Mouse (Mus musculus) heart, embryonic 14.5 days (tissue): Measurements from ENCODE around the gene Tm9sf1. TPM values are rescaled to one million over a fixed set of nuclear protein-coding genes. Genes with fewer than 3 reads are reported as not detected.
A peak's percentile ranks its signal among the peaks of the same experiment; 100 is the strongest.

ENCODE experiments used
- ATAC-seq: fragments of 200-750 bp; cut with Nextera tagmentation; 2 replicates; pipeline ENCODE4 v1.8.0; 2017; ENCODE audit warnings: low read depth, moderate TSS enrichment; ENCODE audit not compliant: insufficient number of reproducible peaks, insufficient read depth, low FRiP score
- H3K27ac ChIP-seq, 2 experiments: fragments of 200-500 bp in 1 of 2; fragments of 300-500 bp in 1 of 2; sonication (generic) in 1 of 2; replicated peaks in 1 of 2; 2 replicates each; pipeline ENCODE4 v1.5.1; 2012 to 2014; ENCODE audit warnings: low read depth in 2 of 2, low read length in 2 of 2, control low read depth in 1 of 2, mild to moderate bottlenecking in 1 of 2, mixed read lengths in 1 of 2; ENCODE audit not compliant: control insufficient read depth in 1 of 2, insufficient read depth in 1 of 2
- H3K27me3 ChIP-seq: fragments of 300-500 bp; sonication (generic); 2 replicates; pipeline ENCODE4 v1.6.1; 2014; ENCODE audit warnings: mild to moderate bottlenecking, low read length, control low read depth; ENCODE audit not compliant: control insufficient read depth, insufficient read depth
- H3K36me3 ChIP-seq: fragments of 300-500 bp; sonication (generic); 2 replicates; pipeline ENCODE4 v1.6.1; 2014; ENCODE audit warnings: mild to moderate bottlenecking, control low read depth, low read length, mixed read lengths; ENCODE audit not compliant: control insufficient read depth, insufficient read depth
- H3K4me1 ChIP-seq, 2 experiments: fragments of 200-500 bp in 1 of 2; fragments of 300-500 bp in 1 of 2; sonication (generic) in 1 of 2; 2 replicates each; pipeline ENCODE4 v1.6.1; 2012 to 2014; ENCODE audit warnings: low read length in 2 of 2, control low read depth in 1 of 2, mixed read lengths in 1 of 2; ENCODE audit not compliant: control insufficient read depth in 2 of 2, insufficient read depth in 2 of 2
- H3K4me2 ChIP-seq: fragments of 300-500 bp; sonication (generic); 2 replicates; pipeline ENCODE4 v1.6.1; 2014; ENCODE audit warnings: mild to moderate bottlenecking, low read length
- H3K4me3 ChIP-seq, 2 experiments: fragments of 200-500 bp in 1 of 2; fragments of 300-500 bp in 1 of 2; sonication (generic) in 1 of 2; 2 replicates each; pipeline ENCODE4 v1.5.1; 2012 to 2014; ENCODE audit warnings: low read length in 2 of 2, mild to moderate bottlenecking in 2 of 2, control low read depth in 1 of 2, low read depth in 1 of 2, moderate library complexity in 1 of 2; ENCODE audit not compliant: control insufficient read depth in 1 of 2, insufficient read depth in 1 of 2
- H3K9ac ChIP-seq: fragments of 300-500 bp; sonication (generic); 2 replicates; pipeline ENCODE4 v1.6.1; 2014; ENCODE audit warnings: mild to moderate bottlenecking, low read length
- H3K9me3 ChIP-seq: fragments of 300-500 bp; sonication (generic); 2 replicates; pipeline ENCODE4 v1.6.1; 2016; ENCODE audit warnings: low read length, control low read depth; ENCODE audit not compliant: control insufficient read depth
- WGBS: fragments of 180-500 bp; shearing (Covaris S2); extraction: QIAGEN DNeasy Blood & Tissue Kit; methylation state at CpG from one replicate; pipeline ENCODE4 v1.1.7; 2014; 5-methylcytosine and 5-hydroxymethylcytosine counted together
- polyA plus RNA-seq: library from polyadenylated mRNA; unstranded; fragments of >200 nt; fragmentation: Nextera tagmentation; extraction: Ambion mirVana; gene quantifications from 2 replicates; pipeline ENCODE4 v1.2.1, GENCODE M21; 2014

The Tm9sf1 gene
- polyA plus RNA-seq, 1 experiment from 2014 or later, result 86.6 TPM

DNA sequence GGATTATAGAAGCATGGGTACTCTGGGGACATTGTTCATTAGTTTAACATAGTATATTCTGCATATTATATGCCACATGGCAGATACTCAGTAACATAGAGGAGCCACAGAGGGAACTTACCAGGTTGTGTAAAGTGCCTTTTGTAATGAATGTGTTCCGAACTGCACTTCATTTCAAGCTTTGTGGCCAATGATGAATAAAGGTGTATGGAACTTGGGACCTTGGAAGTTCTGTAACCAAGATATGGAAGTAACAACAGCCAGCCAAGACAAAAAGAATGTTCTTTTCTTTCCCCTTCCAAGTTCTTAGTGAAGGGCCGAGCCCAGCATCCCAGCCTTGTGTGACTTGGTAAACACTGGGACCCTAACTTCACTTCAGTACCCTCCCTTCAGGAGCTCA, 6.3 kb upstream of the Tm9sf1 start, which contains the start of gene Tssk4:
TSS of gene Tssk4 (plus strand) at position 301 of the 400 bp plus-strand sequence.
- peaks cover 2 to 5% of the 10 kb centered on the region in 2 experiments; a peak in 3 of 4 replicates for H3K4me1 ChIP-seq
- WGBS, result 95% methylated on average over 2 of the region's 2 CpGs
- H3K4me3 ChIP-seq, result no peak within 1 kb of the TSS
- no peaks in the 10 kb centered on the region for H3K9me3 ChIP-seq
- H3K9ac ChIP-seq, result no peak within 1 kb of the TSS
- H3K27me3 ChIP-seq, result no peaks in the 10 kb centered on the region
- H3K27ac ChIP-seq, result no peak within 1 kb of the TSS
- H3K4me2 ChIP-seq, result no peak within 1 kb of the TSS
- ATAC-seq, result no peak
- peaks cover 19% of the 10 kb centered on the region for H3K36me3 ChIP-seq

DNA sequence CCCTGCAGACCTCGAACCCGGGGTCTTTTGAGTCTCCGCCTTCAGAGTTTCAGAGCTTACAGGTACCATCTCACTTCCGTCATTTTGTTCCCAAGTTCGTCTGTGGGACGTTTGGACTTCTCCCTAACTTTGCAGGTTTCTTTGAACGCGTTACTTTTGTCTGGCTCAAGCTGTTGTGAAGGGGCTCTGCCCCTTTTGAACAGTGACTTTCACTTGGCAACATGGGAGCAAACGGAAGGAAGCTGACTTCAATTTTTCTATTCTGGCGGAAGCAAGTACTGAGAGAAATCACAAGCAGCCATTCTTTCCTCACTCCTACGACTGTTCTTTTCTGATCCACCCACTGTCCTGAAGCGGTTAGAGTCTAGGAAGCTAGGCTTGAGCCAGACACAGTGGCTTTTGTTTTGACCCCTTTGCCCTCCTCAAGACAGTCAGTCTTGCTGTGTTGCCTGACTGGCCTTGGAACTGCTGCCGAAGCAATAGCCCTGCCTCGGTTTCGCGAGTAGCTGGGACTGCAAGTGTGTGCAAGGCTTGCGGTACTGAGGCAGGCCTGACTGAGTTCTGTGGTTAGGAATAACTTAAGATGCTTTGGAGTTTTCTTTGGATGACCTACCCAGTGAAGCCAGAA, 769 bp upstream of the Tm9sf1 start:
- Histone ChIP-seq H3K4me3 (peak overlapping the region; percentile 61 to 70), H3K9me3 (no peaks in the 10 kb centered on the region), H3K27me3 (no peaks in the 10 kb centered on the region), H3K9ac (peak overlapping the region; percentile 81), H3K27ac (peak overlapping the region; percentile 76 to 94), H3K4me2 (peak overlapping the region; percentile 80), H3K36me3 (peaks cover 45% of the 10 kb centered on the region), H3K4me1 (peaks cover 11 to 19% of the 10 kb centered on the region in 2 experiments)
- no peak for ATAC-seq
- 20% methylated on average over 17 of the region's 17 CpGs for WGBS

DNA sequence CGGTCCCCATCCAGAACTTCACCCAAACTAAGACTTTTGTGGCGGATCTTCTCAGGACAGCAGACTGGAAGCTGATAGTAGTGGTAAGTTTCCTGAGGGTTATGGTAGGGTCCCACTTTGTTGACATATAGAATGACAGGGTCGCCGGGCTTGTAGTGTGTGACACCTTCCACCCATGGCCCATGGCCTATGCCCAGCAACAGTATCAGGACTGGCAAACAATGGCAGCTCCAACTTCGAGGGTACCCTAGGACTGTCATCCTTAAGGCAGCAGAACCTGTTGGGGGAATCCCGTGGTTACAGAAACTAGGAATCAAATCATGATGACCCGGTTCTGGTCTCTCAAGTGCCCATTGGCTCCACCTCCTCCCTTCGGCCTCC, 937 bp downstream of the Tm9sf1 start:
- H3K4me1 ChIP-seq, result peaks cover 11 to 19% of the 10 kb centered on the region in 2 experiments
- peak overlapping the region; percentile 61 to 70 for H3K4me3 ChIP-seq
- H3K36me3 ChIP-seq, result peaks cover 61% of the 10 kb centered on the region
- peak; percentile 25; the same call in 1 of the 2 replicates for ATAC-seq
- H3K9ac ChIP-seq, result peak overlapping the region; percentile 81
- 21% methylated on average over 8 of the region's 8 CpGs for WGBS
- H3K9me3 ChIP-seq, result no peaks in the 10 kb centered on the region
- peak overlapping the region; percentile 78 to 94 for H3K27ac ChIP-seq
- H3K27me3 ChIP-seq, result no peaks in the 10 kb centered on the region
- peak overlapping the region; percentile 80 for H3K4me2 ChIP-seq

GRCm38 (mm10) chr14:55641291-55641690, 2.3 kb downstream of the Tm9sf1 start:
- 92% methylated on average over 13 of the region's 13 CpGs for WGBS
- H3K9ac ChIP-seq, result no peak overlapping the region
- H3K27ac ChIP-seq, result no peak overlapping the region
- no peaks in the 10 kb centered on the region for H3K27me3 ChIP-seq
- no peak overlapping the region for H3K4me3 ChIP-seq
- peaks cover 63% of the 10 kb centered on the region for H3K36me3 ChIP-seq
- H3K9me3 ChIP-seq, result no peaks in the 10 kb centered on the region
- no peak overlapping the region for H3K4me2 ChIP-seq
- peaks cover 11 to 19% of the 10 kb centered on the region in 2 experiments for H3K4me1 ChIP-seq
- ATAC-seq, result no peak

GRCm38 (mm10) chr14:55640816-55641215, 2.8 kb downstream of the Tm9sf1 start:
- ATAC-seq, result no peak
- Histone ChIP-seq H3K4me2 (no peak overlapping the region), H3K36me3 (peaks cover 62% of the 10 kb centered on the region), H3K4me1 (peaks cover 11 to 22% of the 10 kb centered on the region in 2 experiments), H3K27ac (no peak overlapping the region), H3K9me3 (no peaks in the 10 kb centered on the region), H3K9ac (no peak overlapping the region), H3K27me3 (no peaks in the 10 kb centered on the region), H3K4me3 (no peak overlapping the region)
- WGBS, result 95% methylated on average over 14 of the region's 14 CpGs

- Histone ChIP-seq H3K4me2 (no peak within 1 kb of the TSS), H3K4me1 (peaks cover 5 to 15% of the 10 kb centered on the region in 2 experiments), H3K9ac (no peak within 1 kb of the TSS), H3K36me3 (peaks cover 76% of the 10 kb centered on the region), H3K9me3 (no peaks in the 10 kb centered on the region), H3K27me3 (no peaks in the 10 kb centered on the region), H3K27ac (no peak within 1 kb of the TSS), H3K4me3 (no peak within 1 kb of the TSS)
- ATAC-seq, result no peak
- 97% methylated on average over 9 of the region's 9 CpGs for WGBS
Measured at GRCm38 (mm10) chr14:55637795-55638194, 5.8 kb downstream of the Tm9sf1 start, which contains the start of gene Gm49378. Gene Gm49378, minus strand, starts transcription at chr14:55637895.

GRCm38 (mm10) chr14:55635523-55636007, 8.0 kb downstream of the Tm9sf1 start, which contains the start of gene Ipo4:
Gene Ipo4, minus strand, starts transcription at chr14:55635957.
- Histone ChIP-seq H3K4me2 (peak within 1 kb of the TSS; percentile 97), H3K27me3 (no peaks in the 10 kb centered on the region), H3K27ac (peak within 1 kb of the TSS; percentile 47 to 71), H3K4me1 (peaks cover 0 to 8% of the 10 kb centered on the region in 2 experiments; a peak in 2 of 4 replicates), H3K9ac (peak within 1 kb of the TSS; percentile 88), H3K9me3 (no peaks in the 10 kb centered on the region), H3K4me3 (peak within 1 kb of the TSS; percentile 75), H3K36me3 (peaks cover 85% of the 10 kb centered on the region)
- ATAC-seq, result peak; percentile 61
- WGBS, result 2% methylated on average over 23 of the region's 33 CpGs
